Mouse (Mus musculus) neural tube, embryonic 12.5 days (tissue): ENCODE measurements at regions not wholly inside any gene's neighbourhood (a gene's known extent, or its start where the extent isn't known, plus 50 kb on each side); places are given as distances from the start of the nearest gene placed in this dataset.

Experiments used
- ATAC-seq: fragments of 200-750 bp; cut with Nextera tagmentation; 2 replicates; pipeline ENCODE4 v1.8.0; 2017; ENCODE audit warnings: low read depth, mild to moderate bottlenecking, moderate TSS enrichment, moderate library complexity; ENCODE audit not compliant: low FRiP score
- H3K27ac ChIP-seq: fragments of 300-500 bp; sonication (generic); 2 replicates; pipeline ENCODE4 v1.5.1; 2016
- H3K27me3 ChIP-seq: fragments of 300-500 bp; sonication (generic); replicated peaks from 2 replicates; pipeline ENCODE4 v1.6.1; 2016; ENCODE audit warnings: mild to moderate bottlenecking
- H3K36me3 ChIP-seq: fragments of 300-500 bp; sonication (generic); 2 replicates; pipeline ENCODE4 v1.6.1; 2016; ENCODE audit warnings: mild to moderate bottlenecking
- H3K4me1 ChIP-seq: fragments of 300-500 bp; sonication (generic); 2 replicates; pipeline ENCODE4 v1.6.1; 2016
- H3K4me2 ChIP-seq: fragments of 300-500 bp; sonication (generic); replicated peaks from 2 replicates; pipeline ENCODE4 v1.6.1; 2016; ENCODE audit warnings: mild to moderate bottlenecking
- H3K4me3 ChIP-seq: fragments of 300-500 bp; sonication (generic); 2 replicates; pipeline ENCODE4 v1.5.1; 2016
- H3K9ac ChIP-seq: fragments of 300-500 bp; sonication (generic); 2 replicates; pipeline ENCODE4 v1.6.1; 2016; ENCODE audit warnings: mild to moderate bottlenecking
- H3K9me3 ChIP-seq: fragments of 300-500 bp; sonication (generic); 2 replicates; pipeline ENCODE4 v1.6.1; 2016; ENCODE audit warnings: mild to moderate bottlenecking
- WGBS: fragments of 180-500 bp; shearing (Covaris S2); methylation state at CpG from one replicate; pipeline ENCODE4 v1.1.7; 2016; 5-methylcytosine and 5-hydroxymethylcytosine counted together

DNA sequence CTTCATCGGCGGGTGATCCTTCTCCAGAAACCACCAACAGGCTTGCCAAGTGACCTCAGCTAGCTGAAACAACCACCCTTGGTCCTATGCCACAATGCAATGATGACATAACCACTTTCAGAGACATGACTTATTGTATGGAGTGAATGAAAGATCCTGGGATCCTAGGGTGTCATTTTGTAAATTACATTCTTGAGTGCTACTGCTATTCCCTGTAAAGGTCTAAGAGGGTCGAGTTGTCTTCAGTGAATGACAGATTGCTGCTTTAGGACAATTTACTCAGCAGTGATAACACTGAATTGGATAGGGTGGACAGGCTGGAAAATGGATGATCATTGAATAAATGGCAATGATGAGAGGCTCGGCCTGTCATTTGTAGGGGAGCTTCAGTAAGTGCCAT is 692.4 kb downstream of the Gm9008 start:
- no peak overlapping the region for H3K9ac ChIP-seq
- H3K4me1 ChIP-seq: no peaks in the 10 kb centered on the region
- no peak overlapping the region for H3K4me2 ChIP-seq
- H3K9me3 ChIP-seq: no peaks in the 10 kb centered on the region
- no peak for ATAC-seq
- WGBS: 75% methylated on average over 4 of the region's 4 CpGs
- H3K4me3 ChIP-seq: no peak overlapping the region
- no peak overlapping the region for H3K27ac ChIP-seq
- H3K36me3 ChIP-seq: no peaks in the 10 kb centered on the region
- H3K27me3 ChIP-seq: no peaks in the 10 kb centered on the region

DNA sequence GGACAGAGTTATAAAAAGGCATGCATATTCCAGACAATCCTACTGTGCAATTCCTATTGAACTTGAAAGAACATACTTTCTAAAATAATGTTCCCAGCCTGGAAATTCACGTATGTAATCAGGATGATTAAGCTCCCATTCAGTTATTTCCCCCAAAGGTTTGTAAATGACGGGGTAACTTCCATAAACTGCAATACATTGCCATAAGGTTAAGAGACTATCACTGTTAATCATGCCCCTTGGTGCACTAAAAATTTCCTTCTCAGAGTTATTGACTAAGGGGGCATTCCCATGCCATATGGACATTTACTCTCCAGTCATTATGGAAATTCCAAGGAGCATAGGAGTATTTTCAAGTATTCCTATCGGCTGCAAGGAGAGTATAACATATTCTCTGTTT is 697.6 kb downstream of the Gm9008 start:
- Histone ChIP-seq H3K9ac (no peak overlapping the region), H3K9me3 (no peaks in the 10 kb centered on the region), H3K4me3 (no peak overlapping the region), H3K27me3 (no peaks in the 10 kb centered on the region), H3K36me3 (no peaks in the 10 kb centered on the region), H3K4me2 (no peak overlapping the region), H3K27ac (no peak overlapping the region), H3K4me1 (no peaks in the 10 kb centered on the region)
- WGBS: 57% methylated on average over 3 of the region's 3 CpGs
- no peak for ATAC-seq

DNA sequence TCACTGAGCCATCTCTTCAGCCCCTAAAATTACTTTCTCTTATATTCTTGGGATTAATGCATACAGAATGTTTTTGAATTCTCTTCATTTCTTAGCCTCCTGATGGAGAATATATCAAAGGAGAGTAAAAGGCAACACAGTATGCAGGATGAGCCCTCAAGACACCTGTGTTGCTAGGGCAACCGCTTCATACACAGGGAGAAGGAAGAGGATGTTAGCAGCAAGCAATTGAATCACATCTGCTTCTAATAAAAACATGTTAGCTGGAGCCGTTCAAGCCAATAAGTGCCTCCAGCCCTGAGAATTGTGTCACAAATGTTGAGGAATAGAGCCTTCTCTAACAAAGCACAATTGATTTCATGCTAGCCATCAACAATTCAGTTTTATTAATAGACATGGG is 698.0 kb downstream of the Gm9008 start:
- Histone ChIP-seq H3K4me3 (no peak overlapping the region), H3K27ac (no peak overlapping the region), H3K27me3 (no peaks in the 10 kb centered on the region), H3K4me2 (no peak overlapping the region), H3K9ac (no peak overlapping the region), H3K36me3 (no peaks in the 10 kb centered on the region), H3K4me1 (no peaks in the 10 kb centered on the region), H3K9me3 (no peaks in the 10 kb centered on the region)
- 69% methylated on average over 2 of the region's 2 CpGs for WGBS
- no peak for ATAC-seq

DNA sequence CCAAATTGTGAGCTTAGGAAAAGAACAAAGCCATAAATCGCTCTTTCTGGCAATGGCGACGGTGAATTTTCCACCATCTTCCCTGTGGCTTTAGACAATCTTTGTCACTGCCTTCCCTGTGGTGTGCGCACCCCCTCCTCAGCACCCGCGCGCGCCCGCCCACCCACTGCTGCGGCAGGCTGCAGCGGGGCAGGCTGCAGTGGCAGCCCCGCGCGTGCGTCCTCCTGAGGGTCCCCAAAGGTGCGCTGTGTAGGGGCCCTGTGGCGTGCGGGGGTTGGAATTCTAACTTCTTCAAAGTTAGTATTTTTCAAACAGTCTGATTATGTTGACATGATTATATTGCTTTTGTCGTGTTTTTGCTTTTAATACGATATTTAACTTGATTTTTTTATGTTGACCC is 714.9 kb downstream of the Gm9008 start:
- Histone ChIP-seq H3K36me3 (no peaks in the 10 kb centered on the region), H3K9me3 (no peaks in the 10 kb centered on the region), H3K27me3 (no peaks in the 10 kb centered on the region), H3K4me1 (no peaks in the 10 kb centered on the region), H3K27ac (no peak overlapping the region), H3K4me2 (peak overlapping the region; percentile 32; the same call in 1 of the 2 replicates), H3K9ac (no peak overlapping the region), H3K4me3 (no peak overlapping the region)
- 61% methylated on average over 20 of the region's 20 CpGs for whole genome bisulfite sequencing
- no peak for ATAC-seq

DNA sequence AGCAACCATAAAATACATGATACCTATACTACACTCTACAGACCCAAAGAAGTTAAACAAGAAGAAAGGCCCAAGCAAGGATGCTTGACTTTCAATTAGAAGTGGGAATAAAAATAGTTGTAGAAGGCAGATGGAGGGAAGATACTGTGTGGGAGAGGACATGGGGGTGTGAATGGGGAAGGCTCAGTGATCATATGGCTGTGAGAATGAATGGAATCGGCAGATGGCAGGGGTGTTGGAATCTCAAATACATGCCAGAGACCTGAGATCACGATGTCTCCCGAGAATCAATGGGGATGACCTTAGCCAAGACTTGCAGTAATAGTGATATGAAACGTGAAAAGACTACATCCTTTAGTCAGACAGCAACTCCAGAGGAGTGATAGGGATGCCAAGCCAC is 734.5 kb downstream of the Gm9008 start:
- ATAC-seq: no peak
- Histone ChIP-seq H3K4me3 (no peak overlapping the region), H3K36me3 (no peaks in the 10 kb centered on the region), H3K4me2 (no peak overlapping the region), H3K27me3 (no peaks in the 10 kb centered on the region), H3K9me3 (no peaks in the 10 kb centered on the region), H3K27ac (no peak overlapping the region), H3K4me1 (no peaks in the 10 kb centered on the region), H3K9ac (no peak overlapping the region)
- WGBS: 87% methylated on average over 4 of the region's 4 CpGs

DNA sequence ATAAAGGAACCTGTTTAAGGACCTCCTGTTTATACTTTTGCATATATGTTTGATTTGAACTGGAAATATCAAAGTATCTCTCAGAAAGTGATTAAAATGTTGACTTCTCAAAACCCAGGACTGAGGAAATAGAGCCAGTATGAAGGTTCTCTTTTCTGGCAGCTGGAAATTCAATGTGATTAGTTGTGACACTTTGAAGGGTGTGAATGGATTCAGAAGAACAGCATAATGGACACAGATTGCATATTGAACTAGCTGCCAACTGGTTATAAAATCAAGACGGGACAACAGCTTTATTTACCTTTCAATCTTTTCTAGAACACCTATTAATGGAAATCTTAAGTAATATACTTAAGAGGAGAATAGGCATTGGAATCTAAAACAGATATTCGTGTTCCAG is 741.4 kb downstream of the Gm9008 start:
- Histone ChIP-seq H3K4me3 (no peak overlapping the region), H3K27me3 (no peaks in the 10 kb centered on the region), H3K4me1 (no peaks in the 10 kb centered on the region), H3K27ac (no peak overlapping the region), H3K4me2 (no peak overlapping the region), H3K36me3 (no peaks in the 10 kb centered on the region), H3K9ac (no peak overlapping the region), H3K9me3 (no peaks in the 10 kb centered on the region)
- ATAC-seq: no peak
- 78% methylated on average over 2 of the region's 2 CpGs for WGBS
